Mouse (Mus musculus): Measurements from ENCODE around the gene Slc23a2. TPM values are rescaled to one million over a fixed set of nuclear protein-coding genes. Genes with fewer than 3 reads are reported as not detected.
A peak's percentile ranks its signal among the peaks of the same experiment; 100 is the strongest.

Gene Slc23a2
- polyA plus RNA-seq, 1 experiment from 2014 or later: 5.1 TPM

- H3K27me3 ChIP-seq (replicated peaks): peaks cover 8% of the 10 kb centered on the region
- H3K4me2 ChIP-seq: no peak overlapping the region
- H3K9me3 ChIP-seq (replicated peaks): no peaks in the 10 kb centered on the region
- 29% methylated on average over 8 of the region's 8 CpGs for WGBS (ENCODE audit: insufficient replicate concordance)
- H3K4me1 ChIP-seq: peaks cover 35% of the 10 kb centered on the region
- no peak for ATAC-seq
- H3K9ac ChIP-seq: no peak overlapping the region
- H3K4me3 ChIP-seq: no peak overlapping the region
- no peaks in the 10 kb centered on the region for H3K36me3 ChIP-seq
- H3K27ac ChIP-seq: no peak overlapping the region
Measured at GRCm38 (mm10) chr2:132022621-132023020, 122.3 kb downstream of the Slc23a2 start.

- ATAC-seq: no peak
- H3K4me1 ChIP-seq: peaks cover 38% of the 10 kb centered on the region
- H3K9ac ChIP-seq: no peak overlapping the region
- WGBS (ENCODE audit: insufficient replicate concordance): 56% methylated on average over 4 of the region's 4 CpGs
- H3K4me2 ChIP-seq: no peak overlapping the region
- H3K27ac ChIP-seq: no peak overlapping the region
- no peak overlapping the region for H3K4me3 ChIP-seq
- no peaks in the 10 kb centered on the region for H3K36me3 ChIP-seq
- H3K27me3 ChIP-seq (replicated peaks): 0 out of 2 replicates have a peak, but pooled peaks cover 4% of the 10 kb centered on the region
- no peaks in the 10 kb centered on the region for H3K9me3 ChIP-seq (replicated peaks)
Measured at GRCm38 (mm10) chr2:132021616-132022015, 123.3 kb downstream of the Slc23a2 start.

DNA sequence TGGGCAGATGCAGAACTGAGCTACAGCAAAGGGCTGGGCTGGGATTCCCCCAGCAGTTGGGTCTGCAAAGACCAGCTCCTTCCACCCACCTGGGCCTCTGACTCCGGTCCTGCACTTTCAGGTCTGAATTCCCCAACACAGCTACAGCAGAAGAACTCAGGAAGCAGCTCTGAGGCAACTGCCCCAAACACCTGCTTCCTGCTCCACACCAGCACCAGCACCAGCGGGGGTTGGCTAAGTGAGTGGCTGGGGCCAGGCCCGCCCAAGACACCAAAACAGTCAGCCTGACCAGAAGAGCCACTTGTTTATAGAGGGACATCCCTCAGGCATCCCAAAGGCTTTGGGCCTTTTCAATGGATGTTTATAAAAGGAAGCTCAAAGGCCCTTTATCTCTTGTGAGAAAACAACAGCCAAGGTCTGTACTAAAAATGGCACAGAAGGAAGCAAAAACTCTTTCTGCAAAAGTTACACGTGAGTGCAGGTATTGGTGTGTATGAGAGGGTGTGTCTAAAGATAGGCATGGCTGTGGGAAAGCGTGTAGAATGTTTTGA, 123.8 kb downstream of the Slc23a2 start:
- peak overlapping the region; percentile 46 for H3K27ac ChIP-seq
- 23% methylated on average over 5 of the region's 5 CpGs for WGBS (ENCODE audit: insufficient replicate concordance)
- H3K4me1 ChIP-seq: peaks cover 38% of the 10 kb centered on the region
- H3K9ac ChIP-seq: no peak overlapping the region
- no peak for ATAC-seq
- H3K27me3 ChIP-seq (replicated peaks): 0 out of 2 replicates have a peak, but pooled peaks cover 4% of the 10 kb centered on the region
- H3K9me3 ChIP-seq (replicated peaks): no peaks in the 10 kb centered on the region
- no peaks in the 10 kb centered on the region for H3K36me3 ChIP-seq
- H3K4me3 ChIP-seq: no peak overlapping the region
- H3K4me2 ChIP-seq: 0 out of 2 replicates have a peak overlapping the region, but pooled peaks have one; percentile 18

DNA sequence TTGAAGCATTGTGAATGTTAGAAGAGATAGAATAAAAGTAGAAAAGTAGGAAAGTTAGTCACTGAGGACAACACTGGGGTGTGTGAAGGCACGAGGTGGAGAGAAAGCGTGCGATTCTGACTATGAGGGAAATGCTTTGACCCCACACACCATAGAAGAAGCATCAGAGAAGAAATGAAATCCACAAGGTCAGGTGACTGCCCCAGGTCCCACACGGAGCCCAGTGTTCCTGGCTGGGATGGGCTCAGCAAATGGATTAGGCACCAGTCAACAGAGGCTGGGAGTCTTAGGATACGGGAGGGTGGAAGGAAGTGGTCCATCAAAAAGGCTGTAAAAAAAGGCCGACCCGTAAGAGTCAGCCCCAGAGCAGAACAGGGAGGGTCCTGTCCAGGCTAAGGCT, 124.5 kb downstream of the Slc23a2 start:
- peak overlapping the region; percentile 18 for H3K4me2 ChIP-seq
- H3K27me3 ChIP-seq (replicated peaks): 0 out of 2 replicates have a peak, but pooled peaks cover 4% of the 10 kb centered on the region
- ATAC-seq: no peak
- WGBS (ENCODE audit: insufficient replicate concordance): 52% methylated on average over 7 of the region's 7 CpGs
- H3K9me3 ChIP-seq (replicated peaks): no peaks in the 10 kb centered on the region
- H3K4me1 ChIP-seq: peaks cover 38% of the 10 kb centered on the region
- peak overlapping the region; percentile 46 for H3K27ac ChIP-seq
- no peak overlapping the region for H3K4me3 ChIP-seq
- no peak overlapping the region for H3K9ac ChIP-seq
- H3K36me3 ChIP-seq: no peaks in the 10 kb centered on the region

DNA sequence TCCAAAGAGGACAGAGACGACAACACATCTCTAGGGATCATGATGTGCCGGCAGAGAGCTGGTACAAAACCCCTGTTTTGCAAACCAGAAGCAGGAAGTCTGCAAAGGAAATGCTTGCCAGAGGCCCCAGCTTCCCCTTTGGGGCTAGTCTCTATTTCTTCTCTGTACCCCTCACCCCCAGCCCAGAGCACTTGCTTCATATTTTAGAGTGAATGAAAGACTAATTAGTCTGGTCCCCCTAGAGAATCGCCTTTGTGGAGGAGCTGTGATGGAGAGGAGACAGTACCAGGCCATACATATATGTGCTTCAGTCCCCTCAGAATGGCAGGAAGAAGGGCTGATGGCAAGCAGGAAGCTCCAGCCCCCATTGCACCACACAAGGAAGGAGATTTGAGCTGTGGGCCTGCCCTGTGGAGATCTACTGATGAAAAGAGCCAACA, 125.5 kb downstream of the Slc23a2 start:
- H3K4me3 ChIP-seq: no peak overlapping the region
- ATAC-seq: no peak

DNA sequence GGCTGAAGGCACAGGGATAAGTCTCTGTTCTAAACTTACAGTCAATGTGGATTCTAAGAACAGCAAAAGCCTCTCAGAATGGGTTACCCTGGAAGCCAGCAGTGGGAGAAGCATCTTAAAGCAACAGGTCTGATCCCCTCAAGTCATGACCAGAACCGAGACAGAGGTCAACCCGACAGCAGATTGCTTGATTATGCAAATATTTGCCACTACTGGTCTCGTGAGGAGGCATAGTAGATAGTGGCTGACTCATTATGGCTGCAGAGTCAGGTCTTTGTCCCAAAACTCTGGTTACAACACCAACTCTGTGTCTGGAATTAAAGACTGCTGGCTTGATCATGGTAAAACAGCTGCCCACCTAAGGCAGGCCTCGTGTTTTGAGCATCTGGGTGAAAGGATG, 126.8 kb downstream of the Slc23a2 start:
- 0 out of 2 replicates have a peak, but pooled peaks cover 4% of the 10 kb centered on the region for H3K27me3 ChIP-seq (replicated peaks)
- no peak overlapping the region for H3K4me3 ChIP-seq
- no peaks in the 10 kb centered on the region for H3K36me3 ChIP-seq
- peaks cover 38% of the 10 kb centered on the region for H3K4me1 ChIP-seq
- H3K4me2 ChIP-seq: no peak overlapping the region
- 32% methylated on average over 4 of the region's 4 CpGs for WGBS (ENCODE audit: insufficient replicate concordance)
- ATAC-seq: no peak
- no peaks in the 10 kb centered on the region for H3K9me3 ChIP-seq (replicated peaks)
- H3K9ac ChIP-seq: no peak overlapping the region
- no peak overlapping the region for H3K27ac ChIP-seq

More for the DNA sequence above, 125.5 kb downstream of the Slc23a2 start:
- Histone ChIP-seq H3K36me3 (no peaks in the 10 kb centered on the region), H3K27ac (no peak overlapping the region), H3K27me3 (replicated peaks) (0 out of 2 replicates have a peak, but pooled peaks cover 4% of the 10 kb centered on the region), H3K9ac (no peak overlapping the region), H3K4me1 (peaks cover 38% of the 10 kb centered on the region), H3K4me2 (no peak overlapping the region; the same call in 1 of the 2 replicates), H3K9me3 (replicated peaks) (no peaks in the 10 kb centered on the region)
- 23% methylated on average over 3 of the region's 3 CpGs for WGBS (ENCODE audit: insufficient replicate concordance)

- Histone ChIP-seq H3K4me1 (peaks cover 38% of the 10 kb centered on the region), H3K27ac (no peak overlapping the region), H3K4me2 (no peak overlapping the region), H3K36me3 (no peaks in the 10 kb centered on the region), H3K4me3 (no peak overlapping the region), H3K9me3 (replicated peaks) (no peaks in the 10 kb centered on the region), H3K27me3 (replicated peaks) (0 out of 2 replicates have a peak, but pooled peaks cover 4% of the 10 kb centered on the region), H3K9ac (no peak overlapping the region)
- ATAC-seq: peak; percentile 47; the same call in 1 of the 2 replicates
- WGBS (ENCODE audit: insufficient replicate concordance): 22% methylated on average over 7 of the region's 7 CpGs
Measured at GRCm38 (mm10) chr2:132017611-132018010, 127.3 kb downstream of the Slc23a2 start.

DNA sequence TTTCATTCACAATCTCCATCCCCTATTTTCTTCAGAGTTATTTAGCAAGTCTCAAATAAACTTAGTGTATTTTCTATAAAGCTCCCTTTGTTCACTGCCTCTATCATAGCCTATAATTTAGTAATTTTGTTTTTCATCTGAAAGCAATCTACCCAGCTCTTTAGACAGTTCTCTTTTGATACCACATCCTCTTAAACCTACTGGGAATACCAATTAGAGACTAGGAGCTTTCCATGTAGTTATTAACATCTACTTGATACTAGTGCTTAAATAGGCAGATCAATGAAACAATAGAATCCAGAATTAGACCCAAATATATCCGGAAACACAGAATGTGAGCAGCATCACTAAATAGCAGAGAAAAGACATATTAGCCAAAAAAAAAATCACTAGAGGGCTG, 128.9 kb downstream of the Slc23a2 start:
- no peak overlapping the region for H3K9ac ChIP-seq
- WGBS (ENCODE audit: insufficient replicate concordance): 75% methylated on average over 1 of the region's 1 CpGs

DNA sequence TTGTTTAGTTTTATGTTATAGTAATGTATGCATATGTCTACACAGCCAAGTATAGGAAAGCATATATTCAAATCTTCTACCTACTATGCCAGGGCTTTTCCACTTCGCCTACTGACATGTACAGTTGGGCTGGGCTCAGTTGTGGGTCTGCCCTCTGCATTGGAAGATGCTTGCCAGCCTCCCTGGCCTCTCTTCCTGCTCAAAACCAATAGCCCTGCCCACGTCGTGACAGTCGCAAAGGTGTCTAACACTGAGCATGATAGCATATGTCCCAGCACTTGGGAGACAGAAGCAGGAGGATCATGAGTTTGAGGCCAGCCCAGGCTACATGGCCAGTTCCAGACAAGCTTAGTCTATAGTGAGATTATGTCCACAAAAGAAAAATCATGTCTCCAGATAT, 131.8 kb downstream of the Slc23a2 start:
- no peak overlapping the region for H3K9ac ChIP-seq
- no peak overlapping the region for H3K4me3 ChIP-seq
- 60% methylated on average over 4 of the region's 4 CpGs for WGBS (ENCODE audit: insufficient replicate concordance)
- H3K4me2 ChIP-seq: no peak overlapping the region
- no peak for ATAC-seq
- no peak overlapping the region for H3K27ac ChIP-seq
- no peaks in the 10 kb centered on the region for H3K9me3 ChIP-seq (replicated peaks)
- no peaks in the 10 kb centered on the region; the same call in 1 of the 2 replicates for H3K36me3 ChIP-seq
- H3K4me1 ChIP-seq: peaks cover 9% of the 10 kb centered on the region
- H3K27me3 ChIP-seq (replicated peaks): no peaks in the 10 kb centered on the region

More for the DNA sequence above, 128.9 kb downstream of the Slc23a2 start:
- H3K36me3 ChIP-seq: no peaks in the 10 kb centered on the region
- peaks cover 26% of the 10 kb centered on the region for H3K4me1 ChIP-seq
- no peak overlapping the region for H3K4me2 ChIP-seq
- H3K27ac ChIP-seq: no peak overlapping the region
- H3K9me3 ChIP-seq (replicated peaks): no peaks in the 10 kb centered on the region
- ATAC-seq: no peak
- H3K27me3 ChIP-seq (replicated peaks): 0 out of 2 replicates have a peak, but pooled peaks cover 4% of the 10 kb centered on the region
- no peak overlapping the region for H3K4me3 ChIP-seq

DNA sequence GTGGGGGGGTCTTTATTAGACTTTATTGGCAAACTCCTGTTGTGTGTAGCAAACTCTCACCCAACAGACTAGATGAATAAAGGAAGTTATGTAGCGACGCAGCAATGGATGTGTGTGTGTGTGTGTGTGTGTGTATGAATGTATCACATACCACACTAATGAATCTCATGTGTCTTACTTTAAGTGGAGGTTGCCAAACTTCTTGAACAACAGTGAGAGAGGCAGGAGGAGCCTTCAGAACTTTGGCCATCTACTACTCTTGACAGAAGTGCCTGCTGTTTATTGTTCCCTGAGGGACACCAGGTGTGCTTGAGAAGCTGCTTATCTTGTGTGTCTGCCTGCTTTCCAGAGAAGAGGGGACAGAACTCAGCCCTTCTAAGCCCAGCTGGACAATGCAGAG, 134.1 kb downstream of the Slc23a2 start:
- no peak overlapping the region for H3K9ac ChIP-seq
- no peak overlapping the region for H3K4me3 ChIP-seq
- H3K27me3 ChIP-seq (replicated peaks): no peaks in the 10 kb centered on the region
- H3K27ac ChIP-seq: no peak overlapping the region
- no peak overlapping the region for H3K4me2 ChIP-seq
- no peaks in the 10 kb centered on the region; the same call in 1 of the 2 replicates for H3K36me3 ChIP-seq
- 0 out of 2 replicates have a peak, but pooled peaks cover 3% of the 10 kb centered on the region for H3K4me1 ChIP-seq
- 82% methylated on average over 2 of the region's 2 CpGs for WGBS (ENCODE audit: insufficient replicate concordance)
- H3K9me3 ChIP-seq (replicated peaks): no peaks in the 10 kb centered on the region
- no peak for ATAC-seq

DNA sequence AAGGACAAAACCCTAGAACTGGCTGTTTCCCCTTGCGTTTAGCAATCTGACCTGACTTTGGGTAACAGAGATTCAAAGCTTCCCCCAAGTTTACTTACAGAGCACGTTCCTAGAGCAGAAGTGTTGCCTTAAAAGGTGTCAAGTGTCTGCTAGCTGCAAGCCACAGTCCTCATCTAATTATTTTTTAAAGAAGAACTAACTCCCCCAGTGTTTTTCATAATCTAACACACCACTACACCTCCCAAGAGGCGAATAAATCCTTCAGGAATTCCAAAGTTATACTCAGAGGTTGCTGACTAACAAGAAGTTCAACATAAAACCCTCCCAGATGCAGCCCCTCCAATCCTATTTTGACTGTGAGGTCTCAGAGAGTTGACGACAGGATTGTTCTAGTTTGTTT, 136.7 kb downstream of the Slc23a2 start:
- Histone ChIP-seq H3K4me3 (no peak overlapping the region), H3K36me3 (no peaks in the 10 kb centered on the region; the same call in 1 of the 2 replicates), H3K27me3 (replicated peaks) (no peaks in the 10 kb centered on the region), H3K4me1 (0 out of 2 replicates have a peak, but pooled peaks cover 3% of the 10 kb centered on the region), H3K27ac (no peak overlapping the region), H3K4me2 (no peak overlapping the region), H3K9me3 (replicated peaks) (no peaks in the 10 kb centered on the region), H3K9ac (no peak overlapping the region)
- no peak for ATAC-seq
- 51% methylated on average over 4 of the region's 4 CpGs for WGBS (ENCODE audit: insufficient replicate concordance)

GRCm38 (mm10) chr2:132007475-132007819, 137.5 kb downstream of the Slc23a2 start:
- H3K4me1 ChIP-seq: 0 out of 2 replicates have a peak, but pooled peaks cover 3% of the 10 kb centered on the region
- no peak overlapping the region for H3K9ac ChIP-seq
- no peak overlapping the region for H3K4me2 ChIP-seq
- H3K9me3 ChIP-seq (replicated peaks): no peaks in the 10 kb centered on the region
- WGBS (ENCODE audit: insufficient replicate concordance): 46% methylated on average over 6 of the region's 6 CpGs
- H3K27me3 ChIP-seq (replicated peaks): no peaks in the 10 kb centered on the region
- H3K4me3 ChIP-seq: no peak overlapping the region
- no peak overlapping the region for H3K27ac ChIP-seq
- H3K36me3 ChIP-seq: no peaks in the 10 kb centered on the region; the same call in 1 of the 2 replicates
- no peak for ATAC-seq
